Mouse (Mus musculus) neural tube, embryonic 11.5 days (tissue): ENCODE data around the gene Slc4a1ap. TPM values are rescaled to one million over a fixed set of nuclear protein-coding genes. Genes with fewer than 3 reads are reported as not detected.

ENCODE experiments used
- ATAC-seq: fragments of 200-750 bp; cut with Nextera tagmentation; 2 replicates; pipeline ENCODE4 v1.8.0; 2017; ENCODE audit warnings: moderate number of reproducible peaks, mild to moderate bottlenecking, moderate TSS enrichment, moderate library complexity; ENCODE audit not compliant: insufficient read depth, low FRiP score, low TSS enrichment
- DNase-seq: peaks from one replicate; pipeline ENCODE4 v3.0.0-alpha.2; 2015; ENCODE audit warnings: low spot score
- H3K27ac ChIP-seq: fragments of 300-500 bp; sonication (generic); 2 replicates; pipeline ENCODE4 v1.5.1; 2014; ENCODE audit warnings: low read depth, mild to moderate bottlenecking, low read length
- H3K27me3 ChIP-seq: fragments of 300-500 bp; sonication (generic); 2 replicates; pipeline ENCODE4 v1.6.1; 2014; ENCODE audit warnings: mild to moderate bottlenecking, low read length, mixed read lengths; ENCODE audit not compliant: control insufficient read depth, insufficient read depth
- H3K36me3 ChIP-seq: fragments of 300-500 bp; sonication (generic); 2 replicates; pipeline ENCODE4 v1.6.1; 2014; ENCODE audit warnings: mild to moderate bottlenecking, low read length, moderate library complexity, mixed read lengths; ENCODE audit not compliant: control insufficient read depth, insufficient read depth
- H3K4me1 ChIP-seq: fragments of 300-500 bp; sonication (generic); 2 replicates; pipeline ENCODE4 v1.6.1; 2014; ENCODE audit warnings: low read length, mixed read lengths; ENCODE audit not compliant: control insufficient read depth, insufficient read depth
- H3K4me2 ChIP-seq: fragments of 300-500 bp; sonication (generic); 2 replicates; pipeline ENCODE4 v1.6.1; 2014; ENCODE audit warnings: low read depth, mild to moderate bottlenecking, moderate library complexity
- H3K4me3 ChIP-seq: fragments of 300-500 bp; sonication (generic); 2 replicates; pipeline ENCODE4 v1.5.1; 2014; ENCODE audit warnings: low read depth, low read length
- H3K9ac ChIP-seq: fragments of 300-500 bp; sonication (generic); 2 replicates; pipeline ENCODE4 v1.6.1; 2014; ENCODE audit warnings: mild to moderate bottlenecking, low read length
- H3K9me3 ChIP-seq: fragments of 300-500 bp; sonication (generic); 2 replicates; pipeline ENCODE4 v1.6.1; 2016; ENCODE audit warnings: low read length; ENCODE audit not compliant: control insufficient read depth
- WGBS: fragments of 180-500 bp; shearing (Covaris S2); extraction: QIAGEN DNeasy Blood & Tissue Kit; methylation state at CpG from one replicate; pipeline ENCODE4 v1.1.7; 2014; 5-methylcytosine and 5-hydroxymethylcytosine counted together
- polyA plus RNA-seq: library from polyadenylated mRNA; unstranded; fragments of >200 nt; fragmentation: Nextera tagmentation; extraction: Ambion mirVana; gene quantifications from 2 replicates; pipeline ENCODE4 v1.2.1, GENCODE M21; 2014

Gene Slc4a1ap
- polyA plus RNA-seq, 1 experiment from 2014 or later: 35.4 TPM

- Histone ChIP-seq H3K4me1 (no peaks in the 10 kb centered on the region), H3K27me3 (no peaks in the 10 kb centered on the region), H3K4me3 (no peak overlapping the region), H3K4me2 (no peak overlapping the region), H3K9me3 (no peaks in the 10 kb centered on the region), H3K36me3 (no peaks in the 10 kb centered on the region), H3K9ac (no peak overlapping the region), H3K27ac (no peak overlapping the region)
- ATAC-seq (no peak), DNase-seq (no peak)
- WGBS: 66% methylated on average over 3 of the region's 3 CpGs
Measured at GRCm38 (mm10) chr5:31606151-31606550, 79.4 kb downstream of the Slc4a1ap start.

Other genes with a start within 250 kb of the Slc4a1ap start
- 33.0 and 36.7 TPM in 2 replicates for gene Ift172, start 235.9 kb upstream of the Slc4a1ap start, polyA plus RNA-seq
- gene Fndc4, start 230.9 kb upstream of the Slc4a1ap start, polyA plus RNA-seq: 69.3 and 71.1 TPM in 2 replicates
- not detected in 2 replicates for gene Gckr, start 229.6 kb upstream of the Slc4a1ap start, polyA plus RNA-seq
- 72.2 and 77.5 TPM in 2 replicates for gene Zfp512, start 74.6 kb upstream of the Slc4a1ap start, polyA plus RNA-seq
- gene 4930548H24Rik, start 41.3 kb upstream of the Slc4a1ap start, polyA plus RNA-seq: 0.30 TPM in 1 of 2 replicates, not detected in the other
- gene Gpn1, start 32.3 kb upstream of the Slc4a1ap start, polyA plus RNA-seq: 74.5 and 74.6 TPM in 2 replicates
- gene Supt7l, start 812 bp downstream of the Slc4a1ap start, polyA plus RNA-seq: 19.5 and 21.3 TPM in 2 replicates
- 214 and 225 TPM in 2 replicates for gene Mrpl33, start 69.9 kb downstream of the Slc4a1ap start, polyA plus RNA-seq
- gene Rbks, start 170.6 kb downstream of the Slc4a1ap start, polyA plus RNA-seq: 3.5 and 3.8 TPM in 2 replicates
- gene Babam2, start 170.7 kb downstream of the Slc4a1ap start, polyA plus RNA-seq: 44.6 and 45.0 TPM in 2 replicates